Mouse (Mus musculus) T-cell, adult 2 months (primary cell): Measurements from ENCODE around the gene Sspn.

Experiments used
- DNase-seq: peaks from one replicate; pipeline ENCODE4 v3.0.0; 2022; ENCODE audit warnings: low spot score

Gene Sspn

DNA sequence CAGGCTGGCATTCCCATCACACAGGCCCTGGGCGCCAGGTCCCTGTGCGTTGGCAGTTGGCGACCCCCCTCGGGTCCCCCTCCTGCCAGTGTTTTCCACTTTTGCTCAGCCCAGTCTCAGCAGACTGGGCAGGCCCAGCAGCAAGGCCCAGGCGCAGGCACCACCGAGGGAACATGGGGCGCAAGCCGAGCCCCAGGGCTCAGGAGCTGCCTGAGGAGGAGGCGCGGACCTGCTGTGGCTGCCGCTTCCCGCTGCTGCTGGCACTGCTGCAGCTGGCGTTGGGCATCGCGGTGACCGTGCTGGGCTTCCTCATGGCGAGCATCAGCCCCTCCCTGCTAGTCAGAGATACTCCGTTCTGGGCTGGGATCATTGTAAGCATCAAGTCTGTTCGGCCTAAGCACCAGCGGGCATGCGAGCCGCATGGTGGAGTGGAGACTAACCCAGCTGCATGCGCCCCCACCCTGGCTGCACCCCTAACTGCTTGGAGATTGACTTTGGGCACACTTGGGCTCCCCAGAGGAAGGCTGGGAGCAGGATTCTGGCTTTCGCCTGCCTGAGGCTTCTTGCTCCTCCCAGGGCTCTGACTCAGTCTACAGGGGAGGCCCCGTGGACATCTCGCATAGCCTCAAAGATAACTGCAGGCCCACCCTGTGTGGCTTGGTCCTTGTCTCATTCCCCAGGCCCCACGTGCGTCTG, 2.7 kb downstream of the Sspn start:
- DNase-seq, result no peak

DNA sequence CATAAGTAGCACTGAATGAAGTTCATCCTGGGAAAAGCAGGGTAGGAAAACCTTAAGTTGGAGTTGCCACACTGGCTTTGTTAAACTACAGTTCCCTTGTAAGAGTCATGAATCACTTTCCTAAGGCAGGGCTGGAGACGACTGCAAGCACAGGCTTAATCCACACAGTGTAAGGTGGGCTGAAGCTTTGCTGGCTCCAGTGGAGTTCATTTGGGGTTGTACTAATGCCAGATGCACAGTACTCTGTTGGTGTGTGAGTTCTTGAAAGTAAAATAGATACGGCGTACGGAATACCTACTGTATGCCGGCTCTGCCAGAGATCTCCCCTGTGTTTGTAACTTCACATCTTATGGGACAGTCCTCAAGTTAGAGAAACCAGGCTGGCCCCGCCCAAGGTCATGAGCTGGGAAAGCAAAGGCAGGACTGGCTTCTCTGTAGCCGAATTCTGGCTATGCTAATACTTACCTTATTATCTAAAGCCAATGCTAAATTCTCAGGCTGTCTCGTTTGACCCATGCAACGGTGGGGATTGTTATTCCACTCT, 3.3 kb downstream of the Sspn start:
- no peak for DNase-seq

- DNase-seq, result no peak
Observed at GRCm38 (mm10) chr6:145935912-145936311, 4.5 kb downstream of the Sspn start.

DNA sequence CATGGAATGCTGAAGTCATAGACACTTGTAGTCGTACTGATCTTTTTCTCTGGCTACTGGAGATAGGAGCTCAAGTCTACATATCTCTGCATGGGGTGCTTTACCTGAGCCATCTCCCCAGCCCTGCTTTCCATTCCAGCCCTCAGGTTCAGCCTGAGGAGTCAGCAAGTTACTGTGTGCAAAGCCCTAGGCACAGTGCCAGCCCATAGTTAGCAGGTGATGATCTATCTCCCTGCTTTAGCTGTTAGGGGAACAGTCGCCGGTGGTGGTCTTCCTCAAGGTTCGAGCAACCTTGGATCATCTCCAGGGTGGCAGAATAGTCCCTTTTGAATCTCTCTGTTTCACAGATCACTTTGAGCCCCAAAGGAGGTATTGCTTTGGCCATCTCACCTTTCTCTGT, 5.1 kb downstream of the Sspn start:
- no peak for DNase-seq

- no peak for DNase-seq
Observed at GRCm38 (mm10) chr6:145940852-145941251, 9.4 kb downstream of the Sspn start.

DNA sequence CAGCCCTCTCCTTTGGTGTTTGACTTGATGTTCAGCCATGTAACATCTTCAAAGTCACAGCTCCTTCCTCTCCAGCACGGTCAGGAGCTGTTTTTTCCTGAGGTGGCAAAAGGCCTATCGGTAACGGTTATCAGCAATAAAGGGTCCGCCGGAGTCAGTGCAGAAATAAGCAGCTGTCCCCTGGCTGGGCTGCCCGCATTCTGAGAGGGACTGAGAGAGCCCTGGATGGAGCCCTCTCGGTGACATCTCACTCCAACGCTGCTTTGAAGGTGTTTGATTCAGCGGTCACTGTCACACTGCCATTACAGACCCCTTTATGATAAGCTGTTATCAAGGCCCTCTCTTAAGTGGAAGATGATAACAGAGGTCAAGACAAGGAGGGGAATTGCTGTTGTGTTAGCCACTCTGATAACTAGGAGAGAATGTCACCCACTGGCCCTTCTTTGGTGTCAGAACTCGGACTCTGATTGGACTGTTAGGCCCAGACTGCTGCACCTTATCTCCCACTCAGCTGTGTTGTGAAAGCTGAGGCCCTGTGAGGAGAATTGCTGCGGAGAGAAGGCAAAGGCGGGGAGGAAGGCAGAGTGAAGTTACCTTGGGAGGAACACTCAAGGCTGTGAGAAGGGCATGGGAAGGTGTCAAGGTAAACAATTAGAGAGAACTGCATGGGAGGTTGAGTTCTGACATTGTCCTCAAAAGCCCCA, 11.0 kb downstream of the Sspn start:
- no peak for DNase-seq

GRCm38 (mm10) chr6:145943414-145943813, 12.0 kb downstream of the Sspn start:
- no peak for DNase-seq

DNA sequence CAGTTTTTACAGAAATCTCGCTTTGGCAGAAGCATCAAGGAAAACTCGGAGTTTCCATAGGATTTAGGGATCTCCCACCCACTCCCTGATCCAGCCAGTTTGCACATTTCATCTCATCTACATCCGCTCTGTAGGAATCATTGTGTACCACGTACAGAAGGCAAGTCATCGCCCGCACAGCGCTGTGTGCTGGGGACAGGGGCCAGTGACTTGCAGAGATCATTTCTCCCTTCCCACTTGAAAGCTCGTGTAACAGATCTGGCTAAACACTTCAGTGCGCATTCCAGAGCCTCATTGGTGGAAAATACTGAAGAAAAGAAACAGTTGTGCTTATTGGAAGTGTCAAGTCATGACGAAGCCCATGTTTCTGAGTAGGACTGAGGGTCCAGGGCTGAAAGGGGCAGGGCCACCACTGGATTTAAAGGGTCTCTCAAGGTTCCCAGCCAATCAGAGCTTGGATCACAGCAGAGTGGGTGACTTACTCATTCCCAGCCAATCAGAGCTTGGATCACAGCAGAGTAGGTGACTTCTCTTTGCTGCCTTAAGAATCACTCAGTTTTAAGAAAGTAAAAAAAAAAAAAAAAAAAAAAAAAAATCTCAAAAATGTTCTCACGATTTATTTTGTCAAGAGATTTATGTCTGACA, 14.4 kb downstream of the Sspn start:
- no peak for DNase-seq

- no peak for DNase-seq
Observed at GRCm38 (mm10) chr6:145949049-145949448, 17.6 kb downstream of the Sspn start.

- no peak for DNase-seq
Observed at GRCm38 (mm10) chr6:145950626-145951025, 19.2 kb downstream of the Sspn start.

DNA sequence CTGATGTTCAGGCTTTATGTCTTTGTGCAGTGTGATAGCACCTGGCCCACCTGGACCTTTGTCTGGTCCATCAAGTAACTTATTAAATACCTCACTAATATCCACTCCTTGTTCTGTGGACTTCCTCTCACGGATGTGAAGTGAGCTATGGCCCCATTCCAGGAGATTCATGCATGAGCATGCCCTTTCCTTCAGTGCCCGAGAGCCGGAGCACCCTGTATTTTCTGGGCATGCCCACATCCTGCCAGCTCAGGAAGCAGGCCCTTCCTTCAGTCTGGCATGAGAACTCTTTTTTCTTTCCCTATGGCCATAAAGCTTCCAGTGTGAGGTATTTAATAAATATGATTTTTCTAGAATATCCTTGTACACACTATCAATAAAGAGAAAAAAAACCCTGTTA, 21.2 kb downstream of the Sspn start:
- no peak for DNase-seq

DNA sequence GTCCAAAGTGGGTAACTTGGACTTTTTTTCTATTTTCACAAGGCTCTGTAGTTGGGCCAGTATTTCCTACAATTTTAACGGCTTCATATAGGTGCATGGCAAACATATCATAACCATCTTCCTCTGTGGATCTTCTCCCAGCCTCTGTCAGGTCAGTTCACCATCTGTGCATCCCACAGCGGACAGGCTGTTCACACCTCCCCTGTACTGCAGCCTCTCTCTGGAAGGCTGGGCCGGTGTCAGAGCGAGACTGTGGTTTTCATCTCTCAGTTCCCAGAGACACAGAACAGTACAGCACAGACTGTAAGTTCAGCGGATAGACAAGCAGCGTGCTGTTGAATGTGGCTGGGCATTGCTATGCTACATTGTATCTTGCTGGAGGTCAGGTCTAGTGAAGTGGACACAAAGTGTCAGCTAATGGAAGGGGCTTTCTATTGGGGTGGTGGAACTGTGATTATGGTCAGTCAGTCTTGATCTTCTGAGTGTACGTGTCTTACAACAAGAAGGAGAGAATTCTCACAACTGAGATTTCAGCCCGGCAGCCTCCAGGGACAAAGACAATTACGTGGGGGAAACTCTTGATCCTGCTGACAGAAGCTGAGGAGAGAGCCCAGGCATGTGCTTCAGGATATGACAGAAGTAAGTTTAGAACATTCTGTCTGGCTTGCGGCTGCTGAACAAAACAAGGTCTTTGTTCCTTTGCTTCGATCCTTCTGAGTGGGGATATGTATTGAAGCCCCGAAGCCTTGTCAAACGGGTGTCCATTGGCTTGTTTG, 21.9 kb downstream of the Sspn start:
- DNase-seq, result no peak

DNA sequence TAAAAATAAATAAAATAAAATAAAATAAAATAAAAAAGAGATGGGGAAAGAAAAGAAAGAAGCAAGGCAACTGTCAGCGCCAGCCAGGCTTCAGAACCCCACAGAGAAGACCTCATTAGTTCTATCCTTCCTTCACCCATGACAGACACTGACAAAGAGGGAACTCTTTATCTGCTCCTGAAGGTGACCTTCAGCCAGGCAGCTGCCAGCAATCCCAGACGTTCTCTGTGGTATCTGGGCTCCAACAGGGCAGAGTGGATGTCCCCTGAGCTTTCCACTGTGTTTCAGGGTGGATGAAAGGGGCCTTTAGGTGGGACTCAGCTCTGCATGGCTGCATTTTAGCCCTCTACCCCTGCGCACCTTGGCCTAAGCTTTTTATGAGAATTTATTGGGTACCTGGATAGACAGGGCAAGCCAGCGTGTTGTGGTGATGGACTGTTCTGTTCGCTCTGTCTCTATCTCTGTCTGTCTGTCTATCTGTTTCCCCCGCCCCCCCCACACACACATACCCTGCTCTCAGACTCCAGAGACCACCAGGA, 26.1 kb downstream of the Sspn start:
- DNase-seq, result no peak

DNA sequence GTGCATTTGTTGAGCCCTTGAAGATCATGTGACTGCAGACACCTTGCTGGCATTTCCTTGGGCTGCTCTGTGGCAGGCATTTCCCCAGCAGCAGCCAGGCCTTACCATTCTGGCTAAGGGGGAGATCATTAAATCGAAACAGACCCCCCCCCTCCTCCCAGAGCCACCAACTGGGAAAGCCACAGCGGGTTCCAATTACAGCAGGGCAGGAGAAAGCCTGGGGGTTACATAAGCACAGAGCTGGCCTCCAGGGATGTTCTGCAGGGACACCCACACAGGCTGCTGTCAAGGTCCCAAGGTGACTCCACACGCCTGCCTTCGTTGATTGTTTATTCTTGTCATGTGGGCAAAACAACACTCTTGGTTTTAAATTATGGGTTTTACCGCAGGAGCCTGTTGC, 26.6 kb downstream of the Sspn start:
- DNase-seq, result no peak

GRCm38 (mm10) chr6:145961047-145961446, 29.6 kb downstream of the Sspn start:
- DNase-seq, result no peak

DNA sequence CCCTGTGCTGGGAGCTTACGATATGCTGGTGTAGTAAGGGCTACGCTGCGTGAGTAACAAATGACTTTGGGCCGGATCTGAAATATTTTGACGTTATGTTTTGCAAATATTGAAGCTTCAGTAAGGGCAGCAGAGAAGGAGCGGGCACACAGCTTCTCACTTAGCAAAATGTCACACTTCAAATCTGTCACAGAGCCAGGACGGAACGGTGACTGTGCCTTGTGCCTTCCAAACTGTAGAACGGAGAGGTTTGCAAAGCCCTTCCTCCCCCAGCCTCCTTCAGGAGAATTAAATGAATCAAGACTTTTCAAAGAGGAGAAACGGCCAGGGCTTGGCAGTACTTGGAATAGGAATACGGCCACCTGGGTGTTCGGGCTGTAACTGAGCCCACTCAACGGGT, 32.5 kb downstream of the Sspn start:
- DNase-seq, result no peak

DNA sequence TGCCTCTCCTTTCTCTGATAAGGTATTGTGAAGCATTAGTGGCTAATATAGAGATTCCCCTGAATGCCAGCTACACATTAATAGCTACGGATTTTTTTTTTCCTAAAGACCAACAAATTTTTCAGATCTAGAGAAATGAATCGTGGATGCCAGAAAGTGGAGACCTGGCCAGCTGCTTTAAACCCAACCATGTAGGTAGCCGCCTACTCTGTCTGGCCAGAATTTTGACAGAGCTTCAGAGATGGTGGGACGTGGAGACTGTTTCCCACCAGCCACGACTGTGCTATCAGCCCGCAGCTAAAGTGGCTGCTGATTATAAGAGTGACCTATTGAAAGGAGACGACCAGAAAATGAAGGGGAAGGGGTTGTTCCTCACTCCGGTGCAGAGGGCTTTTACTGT, 36.3 kb downstream of the Sspn start:
- no peak for DNase-seq

- no peak for DNase-seq
Observed at GRCm38 (mm10) chr6:145968301-145968818, 36.9 kb downstream of the Sspn start.

DNA sequence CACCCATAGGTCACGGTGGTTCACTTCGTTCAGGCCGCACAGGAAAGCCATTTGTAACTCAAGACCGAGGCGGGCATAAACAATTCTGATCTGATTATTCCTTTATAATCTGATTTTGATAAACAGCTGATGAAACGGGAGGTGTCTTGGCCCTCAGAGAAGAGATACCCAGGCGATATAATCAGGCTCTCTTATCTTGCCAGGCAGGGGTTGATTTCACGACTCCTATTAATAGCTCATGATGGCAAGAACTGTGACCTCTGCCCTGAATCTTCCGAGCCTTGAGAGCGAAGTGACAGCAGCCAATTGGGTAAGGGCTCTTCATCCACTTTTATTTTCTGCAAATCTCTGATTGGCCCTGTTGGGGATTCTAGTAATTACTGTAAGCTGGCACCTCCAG, 37.4 kb downstream of the Sspn start:
- no peak for DNase-seq

GRCm38 (mm10) chr6:145969572-145969971, 38.1 kb downstream of the Sspn start:
- DNase-seq, result no peak

DNA sequence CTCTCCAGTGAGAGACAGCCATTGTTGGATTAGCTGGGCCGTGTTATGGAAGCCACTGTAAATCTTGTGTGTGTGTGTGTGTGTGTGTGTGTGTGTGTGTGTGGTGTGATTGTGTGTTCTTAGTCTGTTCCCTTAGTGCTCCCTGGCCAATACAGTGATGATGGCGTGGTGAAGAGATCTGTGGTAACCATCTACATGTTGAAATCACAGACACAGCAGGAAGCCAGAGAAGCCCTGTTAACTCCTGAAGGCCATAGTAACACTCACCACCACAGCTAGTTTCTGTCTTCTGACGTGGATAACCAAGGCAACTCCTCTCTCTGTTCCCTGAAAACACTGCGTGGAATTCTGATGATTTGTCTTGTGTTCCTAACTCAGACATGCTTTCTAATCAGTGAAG, 40.7 kb downstream of the Sspn start:
- no peak for DNase-seq

- DNase-seq, result no peak
Observed at GRCm38 (mm10) chr6:145972836-145973235, 41.4 kb downstream of the Sspn start.
